Mouse (Mus musculus) stomach, embryonic 16.5 days (tissue): ENCODE data around the gene Znhit6. TPM values are rescaled to one million over a fixed set of nuclear protein-coding genes. Genes with fewer than 3 reads are reported as not detected.

Experiments
- ATAC-seq: fragments of 200-750 bp; cut with Nextera tagmentation; 2 replicates; pipeline ENCODE4 v1.8.0; 2017; ENCODE audit warnings: moderate number of reproducible peaks, moderate TSS enrichment; ENCODE audit not compliant: insufficient read depth, low FRiP score
- H3K27ac ChIP-seq: fragments of 300-500 bp; sonication (generic); 2 replicates; pipeline ENCODE4 v1.5.1; 2014; ENCODE audit warnings: low read length
- H3K27me3 ChIP-seq: fragments of 300-500 bp; sonication (generic); 2 replicates; pipeline ENCODE4 v1.6.1; 2014; ENCODE audit warnings: low read length, control low read depth, mixed read lengths; ENCODE audit not compliant: control insufficient read depth, insufficient read depth
- H3K36me3 ChIP-seq: fragments of 300-500 bp; sonication (generic); 2 replicates; pipeline ENCODE4 v1.6.1; 2014; ENCODE audit warnings: low read length; ENCODE audit not compliant: control insufficient read depth, insufficient read depth
- H3K4me1 ChIP-seq: fragments of 300-500 bp; sonication (generic); 2 replicates; pipeline ENCODE4 v1.6.1; 2014; ENCODE audit warnings: low read length, control low read depth, mixed read lengths; ENCODE audit not compliant: control insufficient read depth, insufficient read depth
- H3K4me2 ChIP-seq: fragments of 300-500 bp; sonication (generic); 2 replicates; pipeline ENCODE4 v1.6.1; 2014; ENCODE audit warnings: low read depth, low read length, mixed read lengths
- H3K4me3 ChIP-seq: fragments of 300-500 bp; sonication (generic); replicated peaks from 2 replicates; pipeline ENCODE4 v1.5.1; 2014; ENCODE audit warnings: mild to moderate bottlenecking, low read length
- H3K9ac ChIP-seq: fragments of 300-500 bp; sonication (generic); 2 replicates; pipeline ENCODE4 v1.6.1; 2014; ENCODE audit warnings: low read length
- H3K9me3 ChIP-seq: fragments of 300-500 bp; sonication (generic); replicated peaks from 2 replicates; pipeline ENCODE4 v1.6.1; 2016; ENCODE audit warnings: low read length, control low read depth; ENCODE audit not compliant: control insufficient read depth
- WGBS: fragments of 180-500 bp; shearing (Covaris S2); extraction: QIAGEN DNeasy Blood & Tissue Kit; methylation state at CpG from one replicate; pipeline ENCODE4 v1.1.7; 2014; 5-methylcytosine and 5-hydroxymethylcytosine counted together
- polyA plus RNA-seq: library from polyadenylated mRNA; unstranded; fragments of >200 nt; fragmentation: Nextera tagmentation; extraction: Ambion mirVana; gene quantifications from 2 replicates; pipeline ENCODE4 v1.2.1, GENCODE M21; 2015

Gene Znhit6
- polyA plus RNA-seq, 1 experiment from 2014 or later, result 27.3 TPM

GRCm38 (mm10) chr3:145632888-145633287 is 56.9 kb downstream of the Znhit6 start:
- Histone ChIP-seq H3K27ac (no peak overlapping the region), H3K9ac (no peak overlapping the region), H3K9me3 (no peaks in the 10 kb centered on the region), H3K27me3 (no peaks in the 10 kb centered on the region), H3K4me2 (no peak overlapping the region), H3K36me3 (no peaks in the 10 kb centered on the region), H3K4me1 (peaks cover 15% of the 10 kb centered on the region), H3K4me3 (no peak overlapping the region)
- ATAC-seq, result no peak
- 26% methylated on average over 6 of the region's 6 CpGs for WGBS

DNA sequence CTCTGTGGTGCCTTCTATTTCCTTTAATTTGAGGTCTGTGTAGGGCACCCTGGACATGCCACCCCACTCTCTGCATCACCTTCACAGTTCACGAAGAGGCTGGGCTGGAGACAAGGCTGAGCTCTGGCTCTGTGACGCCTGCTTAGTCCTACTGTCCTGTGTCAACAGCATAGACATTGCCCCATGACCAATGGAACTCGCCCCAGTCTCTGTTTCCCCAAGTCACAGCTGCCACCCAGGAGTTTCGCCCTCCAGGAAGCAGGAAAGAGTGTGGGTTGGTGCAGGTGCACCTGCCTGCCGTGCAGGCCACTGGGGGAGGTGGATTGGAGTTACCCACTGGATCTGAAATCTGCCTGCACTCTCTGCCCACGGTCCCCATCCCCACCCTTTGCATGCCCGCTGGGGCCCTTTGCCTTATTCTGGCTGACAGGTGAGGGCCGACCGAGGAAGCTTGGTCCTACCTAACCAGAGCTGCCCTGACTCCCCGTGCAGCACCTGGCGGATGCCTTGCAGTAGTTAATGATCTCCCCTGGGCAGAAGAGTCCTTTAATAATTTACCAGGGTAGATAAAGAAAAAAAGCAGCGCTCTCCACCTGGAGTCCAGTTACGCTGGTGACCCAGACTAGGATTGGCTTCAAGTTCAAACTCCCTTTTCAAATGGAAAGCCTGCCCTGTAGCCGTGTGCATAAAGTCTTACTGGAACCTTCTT is 58.2 kb downstream of the Znhit6 start:
- peak; percentile 80 for ATAC-seq
- Histone ChIP-seq H3K4me2 (peak overlapping the region; percentile 16; the same call in 1 of the 2 replicates), H3K4me3 (no peak overlapping the region), H3K9ac (no peak overlapping the region), H3K27ac (peak overlapping the region; percentile 64; the same call in 1 of the 2 replicates), H3K9me3 (no peaks in the 10 kb centered on the region), H3K36me3 (no peaks in the 10 kb centered on the region), H3K4me1 (peaks cover 9% of the 10 kb centered on the region), H3K27me3 (no peaks in the 10 kb centered on the region)
- 64% methylated on average over 14 of the region's 14 CpGs for WGBS

DNA sequence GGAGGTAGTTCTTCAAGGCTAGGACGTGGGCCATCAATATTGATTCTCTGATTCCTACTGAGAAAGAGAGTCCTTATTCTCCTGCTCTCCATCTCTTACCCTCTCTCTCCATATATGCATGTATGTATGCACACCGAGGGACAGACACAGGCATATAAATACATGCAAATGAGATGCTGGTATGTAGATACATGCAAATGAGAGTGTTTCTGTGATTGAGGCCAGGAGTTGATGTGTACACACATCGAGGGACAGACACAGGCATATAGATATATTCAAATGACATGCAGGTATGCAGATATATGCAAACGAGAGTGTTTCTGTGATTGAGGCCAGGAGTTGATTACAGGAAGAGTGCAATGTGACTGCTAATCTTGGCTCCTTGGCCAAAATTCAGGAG is 64.2 kb downstream of the Znhit6 start:
- Histone ChIP-seq H3K4me3 (no peak overlapping the region), H3K27ac (no peak overlapping the region), H3K9me3 (no peaks in the 10 kb centered on the region), H3K9ac (no peak overlapping the region), H3K4me1 (peaks cover 6% of the 10 kb centered on the region; the same call in 1 of the 2 replicates), H3K27me3 (no peaks in the 10 kb centered on the region), H3K36me3 (no peaks in the 10 kb centered on the region), H3K4me2 (no peak overlapping the region)
- WGBS, result 83% methylated on average over 4 of the region's 4 CpGs
- ATAC-seq, result no peak

GRCm38 (mm10) chr3:145640583-145640982 is 64.6 kb downstream of the Znhit6 start:
- WGBS, result 75% methylated on average over 4 of the region's 4 CpGs
- no peak for ATAC-seq

DNA sequence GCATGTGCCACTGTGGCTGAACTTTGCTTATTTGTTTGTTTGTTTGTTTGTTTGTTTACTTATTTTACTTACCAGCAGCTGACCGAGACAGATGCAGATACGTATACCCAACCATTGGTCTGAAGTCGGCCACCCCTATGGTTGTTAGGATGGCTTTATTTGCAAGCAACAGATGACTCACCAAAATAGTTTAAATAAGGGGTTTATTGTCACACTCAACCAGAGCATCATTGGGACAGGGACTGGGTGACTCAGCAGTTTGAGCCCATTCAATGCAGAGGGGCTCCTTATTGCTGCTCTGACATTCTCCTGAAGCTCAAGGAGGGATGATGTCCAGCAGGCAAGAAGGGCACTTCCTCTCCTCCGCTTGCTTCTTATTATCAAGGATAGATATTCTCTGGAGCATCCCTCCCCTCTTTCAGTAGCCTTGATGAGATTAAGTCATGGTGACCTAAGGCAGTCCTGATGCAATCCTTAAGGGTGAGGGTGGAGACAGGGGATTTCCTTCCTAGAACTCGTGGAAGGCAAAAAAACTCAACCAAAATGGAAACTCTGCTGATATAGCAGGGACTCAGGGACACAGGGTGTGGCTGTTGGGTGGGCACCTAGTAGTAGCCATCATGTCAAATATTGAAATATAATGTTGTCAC is 65.2 kb downstream of the Znhit6 start:
- H3K4me2 ChIP-seq, result no peak overlapping the region
- H3K4me1 ChIP-seq, result peaks cover 6% of the 10 kb centered on the region; the same call in 1 of the 2 replicates
- H3K27me3 ChIP-seq, result no peaks in the 10 kb centered on the region
- 72% methylated on average over 5 of the region's 5 CpGs for WGBS
- H3K9me3 ChIP-seq, result no peaks in the 10 kb centered on the region
- no peak overlapping the region for H3K9ac ChIP-seq
- no peaks in the 10 kb centered on the region for H3K36me3 ChIP-seq
- no peak overlapping the region for H3K4me3 ChIP-seq
- ATAC-seq, result no peak
- H3K27ac ChIP-seq, result no peak overlapping the region

More at GRCm38 (mm10) chr3:145640583-145640982, 64.6 kb downstream of the Znhit6 start:
- Histone ChIP-seq H3K27ac (no peak overlapping the region), H3K4me3 (no peak overlapping the region), H3K9me3 (no peaks in the 10 kb centered on the region), H3K4me1 (peaks cover 6% of the 10 kb centered on the region; the same call in 1 of the 2 replicates), H3K27me3 (no peaks in the 10 kb centered on the region), H3K36me3 (no peaks in the 10 kb centered on the region), H3K4me2 (no peak overlapping the region), H3K9ac (no peak overlapping the region)

GRCm38 (mm10) chr3:145641878-145642277 is 65.9 kb downstream of the Znhit6 start:
- H3K4me1 ChIP-seq, result peaks cover 6% of the 10 kb centered on the region; the same call in 1 of the 2 replicates
- no peak overlapping the region for H3K27ac ChIP-seq
- ATAC-seq, result no peak
- no peaks in the 10 kb centered on the region for H3K36me3 ChIP-seq
- WGBS, result 49% methylated on average over 3 of the region's 3 CpGs
- no peaks in the 10 kb centered on the region for H3K27me3 ChIP-seq
- H3K9me3 ChIP-seq, result no peaks in the 10 kb centered on the region
- no peak overlapping the region for H3K9ac ChIP-seq
- H3K4me2 ChIP-seq, result no peak overlapping the region
- no peak overlapping the region for H3K4me3 ChIP-seq

DNA sequence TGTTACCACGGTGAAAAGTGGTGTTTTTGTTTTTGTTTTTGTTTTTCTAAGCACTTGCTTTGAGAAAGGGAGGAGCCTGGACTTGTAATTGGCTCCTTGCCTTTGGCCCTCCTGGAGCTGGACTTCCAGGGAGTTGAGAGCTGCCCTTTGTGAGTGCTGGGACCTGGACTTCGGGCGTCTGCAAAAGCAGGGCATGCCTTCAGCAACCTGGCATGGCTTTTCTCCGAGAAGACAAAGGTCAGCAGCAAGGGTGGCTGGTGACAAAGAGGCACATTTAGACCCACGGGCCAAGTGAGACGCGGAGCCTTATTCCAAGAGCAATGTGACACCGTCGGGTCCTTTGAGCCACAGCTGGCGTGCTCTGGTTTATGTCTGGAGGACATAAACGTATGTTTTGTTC is 66.9 kb downstream of the Znhit6 start:
- 60% methylated on average over 11 of the region's 11 CpGs for WGBS
- no peak overlapping the region for H3K27ac ChIP-seq
- ATAC-seq, result no peak

GRCm38 (mm10) chr3:145645463-145645862 is 69.5 kb downstream of the Znhit6 start:
- Histone ChIP-seq H3K9me3 (no peaks in the 10 kb centered on the region), H3K4me1 (peaks cover 19% of the 10 kb centered on the region), H3K27ac (no peak overlapping the region), H3K9ac (no peak overlapping the region), H3K27me3 (no peaks in the 10 kb centered on the region), H3K36me3 (no peaks in the 10 kb centered on the region; the same call in 1 of the 2 replicates), H3K4me2 (no peak overlapping the region), H3K4me3 (no peak overlapping the region)
- ATAC-seq, result no peak
- 69% methylated on average over 6 of the region's 6 CpGs for WGBS

More for the DNA sequence above, 66.9 kb downstream of the Znhit6 start:
- Histone ChIP-seq H3K27me3 (no peaks in the 10 kb centered on the region), H3K4me1 (peaks cover 12% of the 10 kb centered on the region; the same call in 1 of the 2 replicates), H3K9me3 (no peaks in the 10 kb centered on the region), H3K4me2 (no peak overlapping the region), H3K36me3 (no peaks in the 10 kb centered on the region; the same call in 1 of the 2 replicates), H3K9ac (no peak overlapping the region), H3K4me3 (no peak overlapping the region)

DNA sequence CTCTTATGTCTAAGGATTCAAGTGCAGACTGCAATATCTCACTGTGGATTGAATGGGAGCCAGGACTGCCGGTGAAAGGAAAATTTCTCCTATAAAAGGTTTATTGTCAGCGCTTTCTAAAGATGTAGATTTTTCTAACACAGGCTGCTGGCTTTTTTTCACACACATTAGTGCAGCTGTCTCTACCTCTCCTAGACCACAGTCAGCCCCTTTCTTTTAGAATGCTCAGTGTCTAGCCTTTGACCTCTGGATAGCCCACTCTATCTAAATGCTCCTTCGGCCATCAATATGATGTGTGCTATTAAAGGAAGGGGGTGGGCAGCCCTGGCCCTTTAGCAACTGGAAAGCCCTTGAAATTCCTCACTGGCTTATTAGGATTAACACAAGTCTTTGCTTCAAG is 70.0 kb downstream of the Znhit6 start:
- H3K36me3 ChIP-seq, result no peaks in the 10 kb centered on the region; the same call in 1 of the 2 replicates
- no peak overlapping the region for H3K27ac ChIP-seq
- no peak overlapping the region for H3K4me3 ChIP-seq
- 39% methylated on average over 3 of the region's 3 CpGs for WGBS
- no peaks in the 10 kb centered on the region for H3K27me3 ChIP-seq
- no peak overlapping the region for H3K9ac ChIP-seq
- no peak for ATAC-seq
- H3K4me2 ChIP-seq, result no peak overlapping the region
- peaks cover 19% of the 10 kb centered on the region for H3K4me1 ChIP-seq
- no peaks in the 10 kb centered on the region for H3K9me3 ChIP-seq
